Mouse (Mus musculus) heart, postnatal 4 days (tissue): ENCODE data around the gene Gadd45a. TPM values are rescaled to one million over a fixed set of nuclear protein-coding genes. Genes with fewer than 3 reads are reported as not detected.

ENCODE experiments used
- DNase-seq: peaks from one replicate; pipeline ENCODE4 v3.0.0; 2021
- total RNA-seq, 2 experiments: library from RNA; stranded (reverse); gene quantifications; 2 replicates each; pipeline ENCODE4 v1.2.3; 2021

The Gadd45a gene
- total RNA-seq: 1 to 10 TPM; 7.2 to 8.7 TPM

GRCm38 (mm10) chr6:67036837-67037628 lies at the start of gene Gadd45a:
Gene Gadd45a (minus strand): TSS chr6:67037457.
- DNase-seq: peak; percentile 95

DNA sequence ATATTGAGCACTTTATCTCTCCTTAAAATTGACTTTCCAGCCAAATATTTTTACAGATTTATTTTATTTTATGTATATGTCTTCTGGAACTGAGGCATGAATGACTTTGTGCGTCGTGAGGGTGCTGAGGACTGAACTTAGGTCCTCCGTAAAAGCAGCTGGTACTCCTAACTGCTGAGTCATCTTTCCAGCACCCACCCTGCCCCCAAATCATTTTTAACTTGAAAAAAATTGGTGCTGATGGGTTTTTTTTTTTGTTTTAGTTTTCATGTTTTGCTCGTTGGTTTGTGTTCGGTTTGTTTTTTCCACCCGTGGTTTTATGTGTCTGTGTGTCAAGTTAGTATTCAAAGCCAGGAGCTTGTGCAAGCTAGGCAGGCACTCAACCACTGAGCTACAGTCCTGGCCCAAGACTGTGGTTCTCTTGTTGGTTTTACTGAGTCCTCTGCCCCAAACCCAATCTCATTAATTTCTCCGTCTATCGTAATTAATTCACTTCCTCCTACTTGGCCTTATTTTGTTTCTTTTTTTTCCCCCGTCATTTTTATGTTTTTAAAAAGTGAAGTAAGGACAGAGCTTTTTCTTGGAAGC lies 48.7 kb upstream of the Gadd45a start:
- no peak for DNase-seq

GRCm38 (mm10) chr6:67084465-67084864 lies 47.2 kb upstream of the Gadd45a start:
- no peak for DNase-seq

GRCm38 (mm10) chr6:67081141-67081540 lies 43.9 kb upstream of the Gadd45a start:
- no peak for DNase-seq

- no peak for DNase-seq
Measured at GRCm38 (mm10) chr6:67078076-67078475, 40.8 kb upstream of the Gadd45a start.

GRCm38 (mm10) chr6:67077477-67077876 lies 40.2 kb upstream of the Gadd45a start:
- peak; percentile 30 for DNase-seq

- no peak for DNase-seq
Measured at GRCm38 (mm10) chr6:67076348-67076747, 39.1 kb upstream of the Gadd45a start.

GRCm38 (mm10) chr6:67074868-67075267 lies 37.6 kb upstream of the Gadd45a start:
- no peak for DNase-seq

GRCm38 (mm10) chr6:67073929-67074328 lies 36.7 kb upstream of the Gadd45a start:
- no peak for DNase-seq

DNA sequence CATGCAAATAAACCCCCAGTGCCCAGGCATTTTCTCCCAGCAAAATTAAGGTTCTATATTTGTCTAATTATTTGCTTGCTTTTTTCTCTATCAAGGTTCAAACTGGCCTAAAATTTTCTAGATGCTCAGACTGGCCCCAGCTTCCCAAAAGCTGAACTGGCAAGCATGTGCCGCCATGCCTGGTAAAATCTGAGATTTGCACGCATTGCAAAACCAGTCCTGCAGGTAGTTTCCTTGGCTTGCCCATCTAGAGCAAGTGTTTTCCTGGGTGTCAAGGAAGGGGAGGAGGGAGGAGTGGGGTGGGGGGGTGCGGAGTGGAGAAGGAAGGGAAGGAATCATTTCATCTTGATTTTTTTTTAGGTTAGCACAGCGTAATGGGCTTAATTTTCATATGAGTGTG lies 36.2 kb upstream of the Gadd45a start:
- no peak for DNase-seq

GRCm38 (mm10) chr6:67071615-67072014 lies 34.4 kb upstream of the Gadd45a start:
- DNase-seq: no peak

- no peak for DNase-seq
Measured at GRCm38 (mm10) chr6:67069800-67070315, 32.6 kb upstream of the Gadd45a start.

GRCm38 (mm10) chr6:67069219-67069762 lies 32.0 kb upstream of the Gadd45a start:
- no peak for DNase-seq

DNA sequence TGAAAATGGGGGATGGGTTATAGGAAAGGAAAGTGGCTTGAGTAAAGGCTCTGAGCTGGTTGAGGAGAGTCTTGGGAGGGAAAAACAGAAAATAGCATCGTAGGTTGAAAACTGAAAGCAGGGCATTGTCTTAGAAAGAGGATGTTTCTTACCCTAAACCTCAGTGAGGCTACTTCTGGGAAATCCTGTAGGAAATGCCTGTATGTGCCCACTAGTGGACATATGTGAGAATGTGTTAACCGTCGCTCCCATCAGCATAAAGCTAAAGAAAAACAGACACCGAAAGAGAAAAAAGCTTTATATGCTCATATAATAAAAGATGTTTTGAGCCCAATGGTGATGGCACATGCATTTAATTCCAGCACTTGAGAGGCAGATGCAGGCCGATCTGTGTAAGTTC lies 22.8 kb upstream of the Gadd45a start:
- DNase-seq: no peak

DNA sequence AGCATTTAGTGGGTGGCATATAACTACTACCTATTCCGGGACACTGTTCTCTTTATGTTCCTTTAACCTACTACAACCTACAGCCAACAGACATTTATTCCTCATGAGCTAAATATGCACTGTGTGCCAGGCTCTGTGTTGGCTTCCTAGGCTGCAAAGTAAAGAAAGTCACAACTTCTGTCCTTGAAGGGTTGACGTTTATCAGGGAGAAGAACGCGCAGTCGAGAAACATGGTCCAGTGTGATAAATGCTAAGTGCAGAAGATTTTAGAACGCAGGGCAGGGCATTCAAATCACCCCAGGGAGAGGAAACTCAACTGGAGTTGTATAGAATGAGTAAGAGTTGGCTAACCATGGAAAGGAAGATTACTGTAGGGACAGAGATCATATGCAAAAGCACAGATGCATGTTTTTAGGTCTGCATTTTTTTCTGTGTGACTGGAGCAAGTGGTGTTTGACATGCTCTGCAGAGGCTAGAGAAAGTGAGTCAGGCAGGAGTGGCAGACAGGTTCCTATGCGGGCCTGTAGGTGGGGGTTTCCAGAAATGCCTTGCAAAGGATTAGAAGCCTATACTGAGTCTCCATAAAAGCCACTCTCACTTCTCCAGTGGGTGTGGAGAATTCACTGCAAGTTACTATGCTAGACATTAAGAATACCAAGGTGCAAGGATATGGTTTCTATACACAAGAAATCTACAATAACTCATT lies 20.9 kb upstream of the Gadd45a start:
- DNase-seq: no peak

DNA sequence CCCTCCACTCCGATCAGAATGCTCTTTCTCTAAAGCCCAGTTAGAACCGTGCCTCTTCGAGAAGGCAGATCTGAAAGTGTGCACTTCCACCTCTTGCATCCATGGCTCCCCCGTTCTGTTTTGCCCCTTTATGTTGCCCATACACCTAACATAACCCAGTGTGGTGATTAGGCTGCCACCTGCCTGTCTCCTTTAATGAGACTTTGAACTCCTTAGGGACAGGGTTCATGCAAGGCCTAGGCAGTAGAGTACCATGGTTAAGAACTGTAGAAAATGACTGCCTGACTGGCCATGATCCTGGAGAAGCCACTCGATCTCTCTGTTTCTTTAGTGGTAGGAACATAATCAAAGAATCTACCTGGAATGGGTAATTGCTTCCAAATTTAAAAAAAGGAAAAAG lies 20.3 kb upstream of the Gadd45a start:
- DNase-seq: no peak

GRCm38 (mm10) chr6:67056889-67057564 lies 19.8 kb upstream of the Gadd45a start:
- DNase-seq: no peak

- no peak for DNase-seq
Measured at GRCm38 (mm10) chr6:67056108-67056888, 19.0 kb upstream of the Gadd45a start.

DNA sequence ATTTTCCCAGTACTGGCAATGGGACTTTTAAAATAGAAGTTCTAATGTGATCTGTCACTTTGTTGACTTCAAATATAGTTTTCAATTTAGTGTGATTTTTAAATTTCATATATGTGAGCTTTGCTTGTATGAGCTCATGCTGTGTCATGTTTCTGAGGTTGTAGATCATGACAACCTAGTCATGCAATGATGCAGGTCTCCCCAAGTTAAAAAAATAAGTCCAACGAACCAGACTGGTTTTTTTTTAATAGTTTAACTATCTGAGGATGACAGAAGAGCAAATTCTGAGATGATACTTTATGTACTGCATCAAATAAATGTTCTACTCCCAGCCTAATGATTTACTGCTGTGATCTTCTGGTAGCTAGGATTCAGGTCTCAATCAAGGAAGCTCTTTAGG lies 12.8 kb upstream of the Gadd45a start:
- no peak for DNase-seq

DNA sequence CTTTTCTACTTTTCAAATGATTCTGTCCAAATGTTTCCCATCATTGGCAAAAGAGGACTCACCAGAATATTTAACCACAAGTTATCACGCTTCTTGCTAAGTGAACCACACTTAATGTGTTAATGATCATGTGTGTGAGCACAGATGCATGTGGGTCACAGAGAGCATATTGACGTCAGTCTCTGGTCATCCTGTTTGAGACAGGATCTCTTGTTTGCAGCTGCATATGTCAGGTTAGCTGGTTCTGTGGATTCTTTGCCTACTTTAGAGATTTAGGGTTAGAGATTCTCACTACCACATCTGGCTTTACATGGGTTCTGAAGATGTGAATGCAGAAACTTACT lies 12.4 kb upstream of the Gadd45a start:
- DNase-seq: no peak

DNA sequence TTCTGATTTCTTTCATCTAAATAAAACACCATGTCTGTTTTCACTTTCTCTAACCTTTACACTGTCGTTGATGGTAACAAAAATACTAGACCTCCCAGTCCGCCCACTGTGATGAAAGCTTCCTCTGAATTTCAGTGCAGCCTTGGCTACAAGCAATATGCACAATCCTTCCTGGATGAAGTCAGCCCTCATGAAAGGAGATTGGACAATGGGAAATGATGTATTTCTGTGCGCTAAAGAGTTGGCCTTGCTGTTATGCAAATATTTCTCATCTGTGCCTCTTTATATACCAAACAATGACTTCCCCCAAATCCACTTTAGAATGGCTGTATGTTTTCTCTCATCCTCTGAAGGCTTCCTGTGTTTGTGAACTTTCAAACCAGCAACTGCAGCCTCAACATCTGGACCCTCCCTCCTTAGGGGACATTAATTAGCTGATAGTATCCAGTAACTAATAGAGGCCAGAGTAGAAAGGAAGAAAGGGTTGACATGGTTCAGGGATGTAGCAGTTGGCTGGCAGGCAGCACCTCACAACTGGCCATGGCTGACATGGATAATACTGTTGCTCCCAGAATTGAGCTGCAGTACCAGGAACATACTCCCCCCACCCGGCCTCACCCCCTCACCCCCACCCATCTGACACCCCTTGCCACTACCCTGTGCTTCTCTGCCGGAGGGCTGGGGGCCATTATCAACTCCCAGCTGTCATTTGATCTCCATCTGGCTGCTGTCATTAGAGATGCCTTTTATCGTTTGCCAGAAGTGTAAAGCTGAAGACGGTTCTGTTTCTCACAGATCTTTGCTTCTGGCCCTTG lies 11.8 kb upstream of the Gadd45a start:
- DNase-seq: no peak
